Mouse (Mus musculus): ENCODE results near the gene Ergic1. TPM values are rescaled to one million over a fixed set of nuclear protein-coding genes. Genes with fewer than 3 reads are reported as not detected.

Ergic1 gene
- polyA plus RNA-seq, 1 experiment from 2014 or later = 114 TPM

DNA sequence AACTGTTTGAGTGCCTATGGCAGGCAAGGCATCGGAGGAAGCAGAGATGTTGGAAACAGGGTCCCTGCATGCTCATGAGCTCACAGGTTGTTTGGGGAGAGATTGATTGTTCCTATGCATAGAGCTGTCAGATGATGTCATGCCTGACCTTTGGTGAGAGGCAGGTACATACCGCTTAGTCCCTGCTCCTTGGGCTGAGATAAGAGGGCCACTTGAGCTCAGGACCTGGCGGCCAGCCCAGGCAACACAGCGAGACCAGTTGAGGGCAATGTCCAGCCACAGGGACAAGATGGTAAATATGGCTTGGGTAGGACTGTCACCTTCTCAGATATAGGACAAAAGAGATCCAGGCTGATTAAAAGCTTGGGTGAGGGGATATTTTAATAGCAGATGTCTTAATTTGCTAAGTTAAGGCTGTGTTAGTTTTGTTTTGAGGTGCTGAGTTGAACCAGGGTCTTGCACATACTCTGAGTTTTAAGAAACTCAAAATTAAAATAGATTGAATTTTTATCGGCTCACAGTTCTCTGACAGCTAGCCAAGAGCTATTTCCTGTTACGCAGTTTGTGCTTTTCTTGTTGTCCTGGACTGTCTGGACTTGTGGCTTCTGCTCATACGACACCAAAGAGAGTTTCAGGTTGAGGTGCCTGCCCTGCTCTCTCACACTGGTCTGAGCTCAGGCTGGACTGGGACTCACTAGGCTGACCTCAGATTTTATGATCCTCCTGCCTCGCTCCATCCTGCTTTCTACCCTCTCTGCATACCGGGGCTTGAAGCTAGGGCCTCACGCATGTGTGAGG lies 138.7 kb downstream of the Ergic1 start:
- DNase-seq (ENCODE audit: low spot score) = no peak
- Histone ChIP-seq H3K27me3 (ENCODE audit: low read depth, poor library complexity, severe bottlenecking) (no peaks in the 10 kb centered on the region), H3K27ac (no peak overlapping the region), H3K36me3 (peaks cover 43% of the 10 kb centered on the region), H3K4me3 (no peak overlapping the region), H3K9me3 (replicated peaks) (no peaks in the 10 kb centered on the region), H3K4me1 (no peaks in the 10 kb centered on the region)
- 91% methylated on average over 10 of the region's 10 CpGs for WGBS

DNA sequence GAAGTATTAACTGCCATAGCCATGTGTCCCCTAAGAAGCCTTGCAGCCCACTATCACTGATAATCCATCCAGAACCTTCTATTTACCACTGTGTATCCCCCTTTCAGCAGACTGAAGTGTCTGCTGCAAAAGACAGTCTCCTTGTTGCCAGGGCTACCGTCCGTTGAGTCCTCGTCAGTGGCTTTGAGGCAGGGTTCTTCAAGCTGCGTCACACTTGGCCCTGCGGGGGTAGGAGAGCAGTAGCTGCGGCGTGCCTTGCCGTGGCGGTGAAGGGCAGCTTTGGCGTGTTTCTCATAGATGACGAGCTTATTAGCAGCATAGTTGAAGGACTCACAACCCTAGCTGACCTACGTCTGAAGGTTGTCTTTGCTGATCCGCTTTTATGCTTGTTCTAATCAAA lies 140.3 kb downstream of the Ergic1 start:
- no peak for DNase-seq (ENCODE audit: low spot score)
- H3K27me3 ChIP-seq (ENCODE audit: low read depth, poor library complexity, severe bottlenecking) = no peaks in the 10 kb centered on the region
- H3K9me3 ChIP-seq (replicated peaks) = no peaks in the 10 kb centered on the region
- no peak overlapping the region for H3K4me3 ChIP-seq
- no peaks in the 10 kb centered on the region for H3K4me1 ChIP-seq
- H3K36me3 ChIP-seq = peaks cover 36% of the 10 kb centered on the region
- no peak overlapping the region for H3K27ac ChIP-seq
- 88% methylated on average over 13 of the region's 13 CpGs for WGBS

DNA sequence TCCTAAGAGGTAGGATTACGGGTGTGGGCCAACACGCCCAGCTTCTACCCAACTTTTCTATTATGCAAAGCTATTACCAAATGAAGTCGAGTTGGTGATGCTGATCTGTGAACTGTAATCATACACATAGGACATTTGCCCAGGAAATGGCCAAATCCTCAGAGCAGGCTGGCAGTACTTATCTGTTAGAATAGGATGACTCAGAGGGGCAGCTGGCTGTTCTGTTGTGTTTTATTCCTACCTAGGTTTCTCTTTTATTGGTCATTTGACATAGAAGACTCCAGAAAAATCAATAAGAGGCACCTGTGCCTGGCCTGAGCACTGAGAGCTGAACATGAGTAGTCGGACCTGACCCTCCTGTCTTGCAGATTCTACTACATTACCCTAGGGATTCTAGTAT lies 141.3 kb downstream of the Ergic1 start:
- Histone ChIP-seq H3K27ac (no peak overlapping the region), H3K9me3 (replicated peaks) (no peaks in the 10 kb centered on the region), H3K4me3 (no peak overlapping the region), H3K4me1 (no peaks in the 10 kb centered on the region), H3K27me3 (ENCODE audit: low read depth, poor library complexity, severe bottlenecking) (no peaks in the 10 kb centered on the region), H3K36me3 (peaks cover 32% of the 10 kb centered on the region)
- WGBS = 89% methylated on average over 4 of the region's 4 CpGs
- DNase-seq (ENCODE audit: low spot score) = no peak

DNA sequence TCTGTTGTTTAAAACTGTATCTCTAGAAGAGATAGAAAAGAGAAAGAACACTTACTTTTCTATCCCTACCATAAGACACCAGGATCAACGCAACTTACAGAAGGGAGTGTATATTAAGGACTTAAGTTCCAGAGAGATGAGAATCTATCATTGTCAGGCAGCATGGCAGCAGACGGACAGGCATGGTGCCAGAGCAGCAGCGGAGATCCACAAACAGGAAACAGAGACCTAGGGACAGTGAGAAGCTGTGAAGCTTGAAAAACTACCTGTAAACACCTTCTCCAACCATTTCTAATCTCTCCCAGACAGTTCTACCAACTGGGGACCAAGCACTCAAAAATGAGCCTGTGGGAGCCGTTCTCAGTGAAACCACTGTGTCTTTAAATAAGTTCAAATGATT lies 142.4 kb downstream of the Ergic1 start:
- no peaks in the 10 kb centered on the region for H3K27me3 ChIP-seq (ENCODE audit: low read depth, poor library complexity, severe bottlenecking)
- WGBS = 92% methylated on average over 4 of the region's 4 CpGs
- H3K4me3 ChIP-seq = no peak overlapping the region
- no peaks in the 10 kb centered on the region for H3K9me3 ChIP-seq (replicated peaks)
- H3K27ac ChIP-seq = no peak overlapping the region
- no peaks in the 10 kb centered on the region for H3K4me1 ChIP-seq
- no peak for DNase-seq (ENCODE audit: low spot score)
- H3K36me3 ChIP-seq = peaks cover 23% of the 10 kb centered on the region

DNA sequence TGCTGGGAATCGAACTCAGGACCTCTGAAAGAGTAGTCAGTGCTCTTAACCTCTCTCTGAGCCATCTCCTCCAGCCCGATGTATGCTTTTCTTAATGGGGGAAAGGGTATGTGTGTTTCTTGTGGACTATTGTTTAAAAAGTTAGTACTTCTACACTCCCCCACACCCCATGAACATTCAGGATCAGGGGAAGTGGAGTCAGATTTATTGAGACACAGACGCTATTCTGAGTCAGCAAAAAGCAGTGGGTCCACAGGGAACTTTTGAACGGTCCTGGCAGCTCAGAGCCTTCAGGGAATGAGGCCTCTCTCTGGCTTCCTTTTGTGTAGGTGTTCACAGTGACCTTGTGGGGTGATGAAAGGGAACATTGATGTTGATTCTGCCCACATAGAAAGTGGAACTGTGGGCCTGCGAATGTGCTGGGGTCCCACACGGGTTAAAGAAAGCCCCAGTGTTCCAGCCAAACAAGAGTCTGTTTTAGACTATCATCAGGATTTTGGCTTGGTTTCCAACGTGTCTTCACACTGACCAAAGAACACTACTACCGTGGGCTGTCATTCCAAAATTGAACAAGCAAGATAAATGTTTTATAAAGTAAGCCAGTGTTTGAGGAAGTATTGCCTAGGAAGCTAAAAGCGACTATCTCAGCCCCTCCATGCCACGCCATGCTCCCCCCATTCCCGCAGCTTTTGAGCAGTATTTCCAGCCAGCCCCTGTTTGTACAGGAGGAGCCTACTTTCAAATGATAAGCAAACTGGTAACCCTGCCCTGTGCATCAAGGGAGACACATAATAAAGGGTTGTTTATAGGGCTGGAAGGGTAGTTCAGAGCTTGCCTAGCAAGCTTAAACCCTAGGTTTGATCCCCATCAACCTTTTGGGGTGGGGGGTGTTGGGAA lies 144.4 kb downstream of the Ergic1 start:
- WGBS = 83% methylated on average over 11 of the region's 11 CpGs
- Histone ChIP-seq H3K4me1 (no peaks in the 10 kb centered on the region), H3K9me3 (replicated peaks) (no peaks in the 10 kb centered on the region), H3K36me3 (peaks cover 6% of the 10 kb centered on the region), H3K4me3 (no peak overlapping the region), H3K27me3 (ENCODE audit: low read depth, poor library complexity, severe bottlenecking) (0 out of 2 replicates have a peak, but pooled peaks cover under 1% of the 10 kb centered on the region), H3K27ac (no peak overlapping the region)
- no peak for DNase-seq (ENCODE audit: low spot score)

Small RNA genes within 50 kb of the gene (microRNA-seq; reads per million reads assigned to microRNA genes)
- not detected for gene Gm22420

Other genes starting within 250 kb of the Ergic1 start
- gene Neurl1b, start 146.7 kb upstream of the Ergic1 start, polyA plus RNA-seq (2016; fragmentation: Nextera tagmentation; extraction: Ambion mirVana) = 0.05 and 0.10 TPM in 2 replicates
- gene Dusp1, start 639 bp downstream of the Ergic1 start, polyA plus RNA-seq (2016; fragmentation: Nextera tagmentation; extraction: Ambion mirVana) = 23.5 and 26.1 TPM in 2 replicates
- 104 and 107 TPM in 2 replicates for gene Atp6v0e, start 101.7 kb downstream of the Ergic1 start, polyA plus RNA-seq (2016; fragmentation: Nextera tagmentation; extraction: Ambion mirVana)
- 1.7 and 2.9 TPM in 2 replicates for gene Crebrf, start 154.2 kb downstream of the Ergic1 start, polyA plus RNA-seq (2016; fragmentation: Nextera tagmentation; extraction: Ambion mirVana)
- 46.0 and 46.9 TPM in 2 replicates for gene Bnip1, start 219.6 kb downstream of the Ergic1 start, polyA plus RNA-seq (2016; fragmentation: Nextera tagmentation; extraction: Ambion mirVana)